Mouse (Mus musculus): ENCODE measurements around the gene Grip1.

Gene Grip1

GRCm38 (mm10) chr10:119564862-119565261, 111.2 kb downstream of the Grip1 start:
- no peak for DNase-seq (ENCODE audit: inconsistent ontology term)

DNA sequence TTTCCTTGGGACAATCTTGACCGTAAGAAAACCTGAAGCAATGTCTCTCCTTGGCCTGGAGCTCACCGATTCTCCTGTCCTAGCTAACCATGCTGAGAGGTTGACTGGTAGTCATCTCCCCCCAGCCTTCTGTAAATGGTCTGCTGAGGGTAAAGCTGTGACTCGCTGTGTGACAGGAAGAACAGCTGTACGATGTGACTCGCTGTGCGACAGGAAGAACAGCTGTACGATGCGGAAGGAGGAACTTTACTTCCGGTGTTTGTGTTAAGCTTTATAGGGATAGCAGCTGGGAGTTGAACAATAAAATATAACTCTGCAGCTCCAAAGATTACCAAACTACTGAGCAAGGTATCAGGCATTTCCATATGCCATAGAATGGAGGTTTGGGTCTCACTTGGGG, 119.5 kb downstream of the Grip1 start:
- no peak for DNase-seq (ENCODE audit: inconsistent ontology term)

GRCm38 (mm10) chr10:119575780-119576179, 122.2 kb downstream of the Grip1 start:
- no peak for DNase-seq (ENCODE audit: inconsistent ontology term)

DNA sequence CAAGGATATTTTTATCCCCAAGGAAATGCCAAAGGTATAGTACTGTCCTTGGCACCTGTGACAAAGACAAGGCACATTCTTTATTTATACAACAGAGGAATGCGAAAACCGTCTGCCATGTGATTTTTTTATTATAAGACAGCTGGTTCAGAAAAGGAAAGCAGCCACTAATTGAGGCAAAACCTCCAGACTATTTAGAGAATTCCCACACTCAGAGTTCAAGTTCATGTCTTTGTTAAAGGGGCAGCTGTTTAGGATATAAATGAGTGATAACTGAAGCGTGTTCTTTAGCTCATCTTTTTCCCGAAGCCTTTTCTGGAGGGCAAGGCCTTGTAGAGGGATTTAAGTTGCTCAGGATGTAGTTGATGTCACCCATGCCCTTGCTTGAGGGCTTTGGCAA, 126.4 kb downstream of the Grip1 start:
- peak; percentile 86 for DNase-seq (ENCODE audit: inconsistent ontology term)

DNA sequence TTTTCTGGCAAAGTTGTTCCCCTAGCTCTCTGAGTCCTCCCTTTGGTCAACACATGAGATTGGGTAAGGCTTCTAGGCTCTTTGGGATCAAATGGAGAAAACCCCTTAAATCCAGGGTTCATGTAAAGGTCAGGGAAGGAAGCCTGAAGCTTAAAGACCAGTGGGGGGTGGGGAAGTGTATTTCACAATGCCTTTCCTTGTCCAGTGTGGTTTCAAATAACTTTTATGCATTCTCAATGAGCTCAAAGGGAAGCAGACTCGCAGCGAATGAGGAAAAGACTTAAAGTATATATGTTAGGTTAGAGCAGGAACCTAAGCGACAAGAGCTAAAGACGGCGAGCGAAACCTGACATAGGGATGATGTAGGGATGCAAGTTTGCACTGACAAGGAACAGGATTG, 131.0 kb downstream of the Grip1 start:
- no peak for DNase-seq (ENCODE audit: inconsistent ontology term)

DNA sequence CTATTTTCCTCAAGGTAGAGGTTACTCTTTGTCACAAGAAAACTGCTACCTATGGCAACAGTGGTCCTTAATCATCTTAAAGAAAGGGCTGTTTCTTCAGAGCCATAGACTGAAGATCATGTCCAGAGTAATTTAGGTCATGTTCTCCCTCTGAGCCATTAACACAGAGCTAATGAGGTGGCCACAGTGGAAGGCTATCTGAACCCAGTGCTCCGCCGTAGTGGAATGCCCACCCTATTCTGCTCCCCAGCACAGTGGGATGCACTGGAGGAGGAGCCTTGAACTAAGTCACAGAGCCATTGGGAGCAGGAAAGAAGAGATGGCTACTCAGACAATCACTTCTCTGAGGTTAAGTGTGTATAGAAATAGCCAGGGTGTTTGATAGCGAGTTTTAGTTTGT, 133.3 kb downstream of the Grip1 start:
- DNase-seq (ENCODE audit: inconsistent ontology term): peak; percentile 10

GRCm38 (mm10) chr10:119596822-119597221, 143.2 kb downstream of the Grip1 start:
- DNase-seq (ENCODE audit: inconsistent ontology term): no peak

- DNase-seq (ENCODE audit: inconsistent ontology term): no peak
Observed at GRCm38 (mm10) chr10:119607501-119607900, 153.9 kb downstream of the Grip1 start.

GRCm38 (mm10) chr10:119608998-119609397, 155.4 kb downstream of the Grip1 start:
- DNase-seq (ENCODE audit: inconsistent ontology term): no peak

DNA sequence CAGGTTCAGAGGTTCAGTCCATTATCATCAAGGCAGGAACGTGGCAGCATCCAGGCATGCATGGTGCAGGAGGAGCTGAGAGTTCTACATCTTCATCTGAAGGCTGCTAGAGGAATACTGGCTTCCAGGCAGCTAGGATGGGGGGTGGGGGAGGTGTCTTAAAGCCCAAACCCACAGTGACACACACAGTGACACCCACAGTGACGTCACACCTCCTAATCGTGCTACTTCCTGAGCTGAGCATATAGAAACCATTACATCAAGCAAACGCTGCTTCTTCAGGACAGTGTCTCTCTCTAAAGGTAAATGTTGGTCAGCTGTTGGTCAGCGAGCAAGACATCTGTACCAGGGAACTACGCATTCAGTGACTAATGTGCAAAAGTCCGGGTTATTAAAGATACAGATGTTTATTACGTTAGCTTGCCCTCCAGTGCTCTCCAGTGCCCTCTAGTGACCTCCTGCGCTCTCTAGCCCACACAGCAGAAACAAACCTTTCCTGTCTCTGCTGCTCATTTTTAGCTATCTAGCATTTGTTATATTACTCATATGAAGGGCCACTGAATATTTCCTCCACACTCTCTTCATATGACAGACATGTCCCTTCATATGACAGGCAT, 156.8 kb downstream of the Grip1 start:
- DNase-seq (ENCODE audit: inconsistent ontology term): no peak

DNA sequence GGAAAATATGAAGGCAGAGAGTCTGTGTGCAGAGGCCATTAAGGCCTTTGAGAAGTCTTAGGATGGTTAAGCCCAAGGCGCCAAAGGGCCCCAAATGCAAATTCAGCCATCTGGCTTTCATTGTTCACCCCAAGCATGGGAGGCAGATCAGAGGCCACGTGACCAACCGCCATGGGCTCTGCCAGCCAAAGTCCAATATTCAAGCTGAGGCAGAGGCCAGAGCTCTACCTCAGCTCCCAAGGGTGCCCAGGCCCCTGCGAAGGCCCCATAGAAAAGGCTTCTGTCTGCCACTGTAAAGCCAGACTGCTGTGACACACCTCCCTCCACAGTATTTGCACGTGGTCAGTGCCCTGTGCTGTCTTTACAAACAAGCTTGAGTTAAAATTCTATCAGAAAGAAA, 158.4 kb downstream of the Grip1 start:
- DNase-seq (ENCODE audit: inconsistent ontology term): no peak

DNA sequence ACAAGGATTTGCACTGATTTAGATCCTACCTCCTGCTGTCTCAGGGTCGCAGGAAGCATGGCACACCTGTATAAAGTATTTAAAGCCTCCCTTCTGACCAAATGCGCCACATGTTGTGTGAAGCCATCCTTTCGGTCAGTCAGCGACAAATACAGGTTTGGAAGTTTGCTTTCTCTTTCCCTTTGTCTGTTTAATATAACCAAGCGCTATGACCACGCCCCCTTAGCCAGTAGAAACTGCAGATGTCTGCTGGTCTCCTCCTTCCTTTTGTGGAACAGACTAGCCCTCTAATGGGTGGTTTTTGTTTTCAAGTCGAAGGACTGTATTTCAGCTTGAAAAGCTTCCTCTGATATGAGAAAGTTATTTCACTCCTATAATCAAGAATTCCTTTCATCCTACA, 161.1 kb downstream of the Grip1 start:
- no peak for DNase-seq (ENCODE audit: inconsistent ontology term)

GRCm38 (mm10) chr10:119615240-119615885, 161.7 kb downstream of the Grip1 start:
- DNase-seq (ENCODE audit: inconsistent ontology term): peak; percentile 89

- no peak for DNase-seq (ENCODE audit: inconsistent ontology term)
Observed at GRCm38 (mm10) chr10:119616078-119616477, 162.4 kb downstream of the Grip1 start.

DNA sequence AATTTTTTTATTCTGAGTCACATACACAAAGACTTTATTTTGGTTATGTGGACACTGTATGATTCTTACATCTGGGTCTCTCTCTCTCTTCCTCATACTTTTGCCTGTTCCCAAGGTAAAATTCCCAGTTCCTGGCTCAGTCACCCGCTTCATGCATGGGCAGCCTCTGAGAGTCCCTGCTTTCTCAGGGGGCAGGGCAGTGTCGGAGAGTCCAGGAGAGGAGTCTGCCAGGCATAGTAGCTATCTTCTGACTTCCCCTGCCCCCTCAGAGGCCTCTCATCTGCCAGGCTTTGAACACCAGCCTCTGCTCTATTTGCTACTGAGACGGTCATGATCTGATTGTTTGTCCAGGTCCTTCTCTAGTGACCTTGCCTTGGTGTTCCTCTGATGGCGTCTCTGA, 175.0 kb downstream of the Grip1 start:
- no peak for DNase-seq (ENCODE audit: inconsistent ontology term)

DNA sequence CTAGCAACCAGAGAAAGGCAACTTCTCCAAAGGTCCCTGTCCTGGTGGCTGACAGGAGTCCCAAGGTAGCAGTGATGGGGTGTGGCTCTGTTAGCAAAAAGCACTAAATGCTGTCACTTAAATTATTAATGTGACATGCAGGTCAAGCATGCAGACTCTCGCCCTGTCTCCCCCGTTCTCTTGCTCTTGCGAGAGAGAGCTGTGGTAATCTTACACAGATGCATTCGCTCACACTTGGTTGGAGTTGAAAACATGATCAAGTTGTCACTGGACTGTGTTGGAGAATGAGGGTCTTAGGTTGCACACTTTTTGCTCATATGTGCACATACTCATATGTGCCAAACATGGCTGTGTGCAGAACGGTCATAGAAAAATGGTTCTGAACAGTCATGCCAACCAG, 176.8 kb downstream of the Grip1 start:
- no peak for DNase-seq (ENCODE audit: inconsistent ontology term)

DNA sequence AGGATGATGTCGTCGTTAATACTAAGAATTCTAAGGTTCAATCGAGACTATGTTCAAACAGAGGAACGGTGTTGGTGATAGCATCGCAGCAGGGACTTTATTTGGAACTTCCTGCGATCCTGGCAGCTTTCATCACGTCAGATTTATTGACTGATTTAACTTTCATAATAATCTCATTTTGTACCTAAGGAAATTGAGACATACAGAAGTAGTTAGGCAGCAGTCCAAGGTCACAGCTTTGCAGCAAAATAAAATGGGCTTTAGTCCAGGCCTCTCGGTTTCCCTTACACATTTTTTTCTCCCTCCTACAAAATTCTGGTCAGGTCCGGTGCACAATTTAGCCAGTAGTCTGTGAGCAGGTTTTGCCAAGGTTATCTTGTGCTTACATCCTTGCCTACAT, 178.3 kb downstream of the Grip1 start:
- no peak for DNase-seq (ENCODE audit: inconsistent ontology term)

GRCm38 (mm10) chr10:119634544-119634943, 180.9 kb downstream of the Grip1 start:
- DNase-seq (ENCODE audit: inconsistent ontology term): no peak

- peak; percentile 36 for DNase-seq (ENCODE audit: inconsistent ontology term)
Observed at GRCm38 (mm10) chr10:119640534-119640933, 186.9 kb downstream of the Grip1 start.

- no peak for DNase-seq (ENCODE audit: inconsistent ontology term)
Observed at GRCm38 (mm10) chr10:119641011-119641410, 187.4 kb downstream of the Grip1 start.

- DNase-seq (ENCODE audit: inconsistent ontology term): no peak
Observed at GRCm38 (mm10) chr10:119644289-119644688, 190.7 kb downstream of the Grip1 start.

GRCm38 (mm10) chr10:119646500-119647439, 193.1 kb downstream of the Grip1 start:
- DNase-seq (ENCODE audit: inconsistent ontology term): peak; percentile 26
